Mouse (Mus musculus): ENCODE measurements around the gene Gsta1. TPM values are rescaled to one million over a fixed set of nuclear protein-coding genes. Genes with fewer than 3 reads are reported as not detected.

The Gsta1 gene
- polyA plus RNA-seq, 1 experiment from 2014 or later = not detected

- H3K4me3 ChIP-seq (ENCODE audit: low read depth, low read length) = no peak overlapping the region
- H3K27ac ChIP-seq (replicated peaks; ENCODE audit: low read depth, low read length) = no peak overlapping the region
- 95% methylated on average over 9 of the region's 9 CpGs for WGBS
- ATAC-seq (replicated peaks; ENCODE audit: insufficient number of reproducible peaks, low FRiP score, low TSS enrichment, low read depth) = no peak
- H3K9ac ChIP-seq (replicated peaks; ENCODE audit: low read length) = no peak overlapping the region
- no peaks in the 10 kb centered on the region; the same call in 1 of the 2 replicates for H3K36me3 ChIP-seq (replicated peaks; ENCODE audit: control insufficient read depth, insufficient read depth, low read depth, low read length)
- no peaks in the 10 kb centered on the region for H3K4me1 ChIP-seq (ENCODE audit: control insufficient read depth, insufficient read depth, low read length)
- no peaks in the 10 kb centered on the region for H3K27me3 ChIP-seq (ENCODE audit: control insufficient read depth, insufficient read depth, low read length)
- H3K4me2 ChIP-seq (ENCODE audit: low read depth, low read length) = no peak overlapping the region
- H3K9me3 ChIP-seq (replicated peaks; ENCODE audit: control insufficient read depth, low read length) = no peaks in the 10 kb centered on the region
- no peak for DNase-seq (ENCODE audit: low spot score)
Measured at GRCm38 (mm10) chr9:78197801-78198200, 32.7 kb upstream of the Gsta1 start.

GRCm38 (mm10) chr9:78204194-78204593 is 26.3 kb upstream of the Gsta1 start:
- Histone ChIP-seq H3K36me3 (replicated peaks; ENCODE audit: control insufficient read depth, insufficient read depth, low read depth, low read length) (no peaks in the 10 kb centered on the region; the same call in 1 of the 2 replicates), H3K4me1 (ENCODE audit: control insufficient read depth, insufficient read depth, low read length) (no peaks in the 10 kb centered on the region), H3K27me3 (ENCODE audit: control insufficient read depth, insufficient read depth, low read length) (no peaks in the 10 kb centered on the region), H3K27ac (replicated peaks; ENCODE audit: low read depth, low read length) (no peak overlapping the region), H3K4me3 (ENCODE audit: low read depth, low read length) (no peak overlapping the region), H3K9ac (replicated peaks; ENCODE audit: low read length) (no peak overlapping the region), H3K4me2 (ENCODE audit: low read depth, low read length) (no peak overlapping the region), H3K9me3 (replicated peaks; ENCODE audit: control insufficient read depth, low read length) (no peaks in the 10 kb centered on the region)
- 91% methylated on average over 6 of the region's 6 CpGs for WGBS
- no peak for ATAC-seq (replicated peaks; ENCODE audit: insufficient number of reproducible peaks, low FRiP score, low TSS enrichment, low read depth)
- no peak for DNase-seq (ENCODE audit: low spot score)

GRCm38 (mm10) chr9:78208956-78209355 is 21.5 kb upstream of the Gsta1 start:
- Histone ChIP-seq H3K4me1 (ENCODE audit: control insufficient read depth, insufficient read depth, low read length) (no peaks in the 10 kb centered on the region), H3K4me2 (ENCODE audit: low read depth, low read length) (no peak overlapping the region), H3K9ac (replicated peaks; ENCODE audit: low read length) (no peak overlapping the region), H3K27ac (replicated peaks; ENCODE audit: low read depth, low read length) (no peak overlapping the region), H3K9me3 (replicated peaks; ENCODE audit: control insufficient read depth, low read length) (no peaks in the 10 kb centered on the region), H3K36me3 (replicated peaks; ENCODE audit: control insufficient read depth, insufficient read depth, low read depth, low read length) (no peaks in the 10 kb centered on the region; the same call in 1 of the 2 replicates), H3K27me3 (ENCODE audit: control insufficient read depth, insufficient read depth, low read length) (no peaks in the 10 kb centered on the region), H3K4me3 (ENCODE audit: low read depth, low read length) (no peak overlapping the region)
- no peak for DNase-seq (ENCODE audit: low spot score)
- ATAC-seq (replicated peaks; ENCODE audit: insufficient number of reproducible peaks, low FRiP score, low TSS enrichment, low read depth) = no peak
- 50% methylated on average over 4 of the region's 4 CpGs for WGBS

GRCm38 (mm10) chr9:78210079-78210478 is 20.4 kb upstream of the Gsta1 start:
- H3K4me3 ChIP-seq (ENCODE audit: low read depth, low read length) = no peak overlapping the region
- DNase-seq (ENCODE audit: low spot score) (no peak), ATAC-seq (replicated peaks; ENCODE audit: insufficient number of reproducible peaks, low FRiP score, low TSS enrichment, low read depth) (no peak)
- H3K9ac ChIP-seq (replicated peaks; ENCODE audit: low read length) = no peak overlapping the region
- no peaks in the 10 kb centered on the region; the same call in 1 of the 2 replicates for H3K36me3 ChIP-seq (replicated peaks; ENCODE audit: control insufficient read depth, insufficient read depth, low read depth, low read length)
- no peaks in the 10 kb centered on the region for H3K27me3 ChIP-seq (ENCODE audit: control insufficient read depth, insufficient read depth, low read length)
- no peak overlapping the region for H3K4me2 ChIP-seq (ENCODE audit: low read depth, low read length)
- WGBS = 92% methylated on average over 3 of the region's 3 CpGs
- H3K27ac ChIP-seq (replicated peaks; ENCODE audit: low read depth, low read length) = no peak overlapping the region
- H3K9me3 ChIP-seq (replicated peaks; ENCODE audit: control insufficient read depth, low read length) = no peaks in the 10 kb centered on the region
- no peaks in the 10 kb centered on the region for H3K4me1 ChIP-seq (ENCODE audit: control insufficient read depth, insufficient read depth, low read length)

- H3K9me3 ChIP-seq (replicated peaks; ENCODE audit: control insufficient read depth, low read length) = no peaks in the 10 kb centered on the region
- no peak overlapping the region for H3K4me3 ChIP-seq (ENCODE audit: low read depth, low read length)
- ATAC-seq (replicated peaks; ENCODE audit: insufficient number of reproducible peaks, low FRiP score, low TSS enrichment, low read depth) (no peak), DNase-seq (ENCODE audit: low spot score) (no peak)
- no peak overlapping the region for H3K9ac ChIP-seq (replicated peaks; ENCODE audit: low read length)
- no peaks in the 10 kb centered on the region for H3K27me3 ChIP-seq (ENCODE audit: control insufficient read depth, insufficient read depth, low read length)
- no peak overlapping the region for H3K4me2 ChIP-seq (ENCODE audit: low read depth, low read length)
- no peaks in the 10 kb centered on the region for H3K4me1 ChIP-seq (ENCODE audit: control insufficient read depth, insufficient read depth, low read length)
- WGBS = 89% methylated on average over 2 of the region's 2 CpGs
- no peak overlapping the region for H3K27ac ChIP-seq (replicated peaks; ENCODE audit: low read depth, low read length)
- H3K36me3 ChIP-seq (replicated peaks; ENCODE audit: control insufficient read depth, insufficient read depth, low read depth, low read length) = no peaks in the 10 kb centered on the region; the same call in 1 of the 2 replicates
Measured at GRCm38 (mm10) chr9:78210821-78211220, 19.6 kb upstream of the Gsta1 start.

GRCm38 (mm10) chr9:78211521-78211920 is 18.9 kb upstream of the Gsta1 start:
- Histone ChIP-seq H3K4me3 (ENCODE audit: low read depth, low read length) (no peak overlapping the region), H3K27me3 (ENCODE audit: control insufficient read depth, insufficient read depth, low read length) (no peaks in the 10 kb centered on the region), H3K4me1 (ENCODE audit: control insufficient read depth, insufficient read depth, low read length) (no peaks in the 10 kb centered on the region), H3K27ac (replicated peaks; ENCODE audit: low read depth, low read length) (no peak overlapping the region), H3K4me2 (ENCODE audit: low read depth, low read length) (no peak overlapping the region), H3K36me3 (replicated peaks; ENCODE audit: control insufficient read depth, insufficient read depth, low read depth, low read length) (no peaks in the 10 kb centered on the region; the same call in 1 of the 2 replicates), H3K9ac (replicated peaks; ENCODE audit: low read length) (no peak overlapping the region), H3K9me3 (replicated peaks; ENCODE audit: control insufficient read depth, low read length) (no peaks in the 10 kb centered on the region)
- DNase-seq (ENCODE audit: low spot score) = no peak
- 93% methylated on average over 3 of the region's 3 CpGs for WGBS
- ATAC-seq (replicated peaks; ENCODE audit: insufficient number of reproducible peaks, low FRiP score, low TSS enrichment, low read depth) = no peak

GRCm38 (mm10) chr9:78212341-78213049 is 18.0 kb upstream of the Gsta1 start:
- H3K9me3 ChIP-seq (replicated peaks; ENCODE audit: control insufficient read depth, low read length) = no peaks in the 10 kb centered on the region
- ATAC-seq (replicated peaks; ENCODE audit: insufficient number of reproducible peaks, low FRiP score, low TSS enrichment, low read depth) = no peak
- H3K36me3 ChIP-seq (replicated peaks; ENCODE audit: control insufficient read depth, insufficient read depth, low read depth, low read length) = no peaks in the 10 kb centered on the region; the same call in 1 of the 2 replicates
- H3K4me2 ChIP-seq (ENCODE audit: low read depth, low read length) = no peak overlapping the region
- no peak overlapping the region for H3K4me3 ChIP-seq (ENCODE audit: low read depth, low read length)
- H3K27ac ChIP-seq (replicated peaks; ENCODE audit: low read depth, low read length) = no peak overlapping the region
- H3K4me1 ChIP-seq (ENCODE audit: control insufficient read depth, insufficient read depth, low read length) = no peaks in the 10 kb centered on the region
- DNase-seq (ENCODE audit: low spot score) = no peak
- WGBS = 75% methylated on average over 7 of the region's 7 CpGs
- H3K27me3 ChIP-seq (ENCODE audit: control insufficient read depth, insufficient read depth, low read length) = no peaks in the 10 kb centered on the region
- no peak overlapping the region for H3K9ac ChIP-seq (replicated peaks; ENCODE audit: low read length)

- Histone ChIP-seq H3K36me3 (replicated peaks; ENCODE audit: control insufficient read depth, insufficient read depth, low read depth, low read length) (no peaks in the 10 kb centered on the region), H3K9ac (replicated peaks; ENCODE audit: low read length) (no peak overlapping the region), H3K4me3 (ENCODE audit: low read depth, low read length) (no peak overlapping the region), H3K27me3 (ENCODE audit: control insufficient read depth, insufficient read depth, low read length) (no peaks in the 10 kb centered on the region), H3K27ac (replicated peaks; ENCODE audit: low read depth, low read length) (no peak overlapping the region), H3K4me1 (ENCODE audit: control insufficient read depth, insufficient read depth, low read length) (no peaks in the 10 kb centered on the region), H3K4me2 (ENCODE audit: low read depth, low read length) (no peak overlapping the region), H3K9me3 (replicated peaks; ENCODE audit: control insufficient read depth, low read length) (no peaks in the 10 kb centered on the region)
- WGBS = 79% methylated on average over 4 of the region's 4 CpGs
- no peak for DNase-seq (ENCODE audit: low spot score)
- ATAC-seq (replicated peaks; ENCODE audit: insufficient number of reproducible peaks, low FRiP score, low TSS enrichment, low read depth) = no peak
Measured at GRCm38 (mm10) chr9:78217074-78217473, 13.4 kb upstream of the Gsta1 start.
